Mouse (Mus musculus) MEL (cell line): ENCODE measurements around the gene Ddx59. TPM values are rescaled to one million over a fixed set of nuclear protein-coding genes. Genes with fewer than 3 reads are reported as not detected.

Source experiments
- DNase-seq: peaks from one replicate; pipeline ENCODE4 v3.0.0; 2011; ENCODE audit warnings: low read depth, low spot score
- H3K27ac ChIP-seq: 2 replicates; pipeline ENCODE4 v1.5.1; 2012; ENCODE audit warnings: low read depth, mild to moderate bottlenecking, control low read depth, low read length, moderate library complexity; ENCODE audit not compliant: control insufficient read depth
- H3K27me3 ChIP-seq, 2 experiments: fragments of 150-350 bp in 1 of 2; sonication (generic) in 1 of 2; 2 replicates each; pipeline ENCODE4 v1.6.1; 2012; ENCODE audit warnings: low read length in 2 of 2, mild to moderate bottlenecking in 2 of 2, improper control_type of control experiment in 1 of 2, moderate library complexity in 1 of 2; ENCODE audit not compliant: insufficient read depth in 2 of 2, control insufficient read depth in 1 of 2
- H3K36me3 ChIP-seq, 2 experiments: 2 replicates each; pipeline ENCODE4 v1.6.1; 2012 to 2014; ENCODE audit warnings: low read length in 2 of 2, improper control_type of control experiment in 1 of 2, inconsistent platforms in 1 of 2, mild to moderate bottlenecking in 1 of 2; ENCODE audit not compliant: insufficient read depth in 2 of 2, control insufficient read depth in 1 of 2
- H3K4me1 ChIP-seq, 2 experiments: fragments of 150-350 bp in 1 of 2; sonication (generic) in 1 of 2; 2 replicates each; pipeline ENCODE4 v1.6.1; 2012; ENCODE audit warnings: low read length in 2 of 2, improper control_type of control experiment in 1 of 2, mild to moderate bottlenecking in 1 of 2; ENCODE audit not compliant: insufficient read depth in 2 of 2, control insufficient read depth in 1 of 2
- H3K4me3 ChIP-seq, 2 experiments: fragments of 150-350 bp in 1 of 2; sonication (generic) in 1 of 2; 2 replicates each; pipeline ENCODE4 v1.5.1; 2012; ENCODE audit warnings: low read depth in 2 of 2, low read length in 2 of 2, mild to moderate bottlenecking in 2 of 2, moderate library complexity in 2 of 2, control low read depth in 1 of 2, improper control_type of control experiment in 1 of 2; ENCODE audit not compliant: control insufficient read depth in 1 of 2, insufficient read depth in 1 of 2
- H3K79me2 ChIP-seq: 2 replicates; pipeline ENCODE4 v1.6.1; 2012; ENCODE audit warnings: mild to moderate bottlenecking, low read length, moderate library complexity; ENCODE audit not compliant: control insufficient read depth, poor library complexity, insufficient read depth
- H3K9ac ChIP-seq: 2 replicates; pipeline ENCODE4 v1.6.1; 2012; ENCODE audit warnings: low read depth, mild to moderate bottlenecking, control low read depth, low read length, moderate library complexity; ENCODE audit not compliant: control insufficient read depth, poor library complexity, severe bottlenecking
- H3K9me3 ChIP-seq: fragments of 150-350 bp; sonication (generic); replicated peaks from 2 replicates; pipeline ENCODE4 v1.6.1; 2012; ENCODE audit warnings: mild to moderate bottlenecking, low read length, improper control_type of control experiment, moderate library complexity; ENCODE audit not compliant: insufficient read depth
- BHLHE40 ChIP-seq: IDR thresholded peaks from 2 replicates; pipeline ENCODE4 v1.6.1; 2012; ENCODE audit warnings: low read depth, mild to moderate bottlenecking, inconsistent platforms, low read length, improper control_type of control experiment, borderline replicate concordance
- CHD1 ChIP-seq: IDR thresholded peaks from 2 replicates; pipeline ENCODE4 v1.6.1; 2012; ENCODE audit warnings: low read depth, mild to moderate bottlenecking, inconsistent platforms, low read length, improper control_type of control experiment
- CHD2 ChIP-seq: IDR thresholded peaks from 2 replicates; pipeline ENCODE4 v1.6.1; 2011; ENCODE audit warnings: low read length, improper control_type of control experiment
- E2F4 ChIP-seq: IDR thresholded peaks from 2 replicates; pipeline ENCODE4 v1.6.1; 2011; ENCODE audit warnings: low read depth, low read length, improper control_type of control experiment, borderline replicate concordance
- ELF1 ChIP-seq: IDR thresholded peaks from 2 replicates; pipeline ENCODE4 v1.6.1; 2014; ENCODE audit warnings: low read depth, mild to moderate bottlenecking, inconsistent platforms, low read length, improper control_type of control experiment, moderate library complexity
- EP300 ChIP-seq, 2 experiments: IDR thresholded peaks; 2 replicates each; pipeline ENCODE4 v1.6.1; 2011; ENCODE audit warnings: improper control_type of control experiment in 2 of 2, low read length in 2 of 2, low read depth in 1 of 2, mild to moderate bottlenecking in 1 of 2
- GABPA ChIP-seq: IDR thresholded peaks from 2 replicates; pipeline ENCODE4 v1.6.1; 2012; ENCODE audit warnings: low read depth, mild to moderate bottlenecking, inconsistent platforms, low read length, improper control_type of control experiment, moderate library complexity
- GATA1 ChIP-seq: IDR thresholded peaks from 2 replicates; pipeline ENCODE4 v1.6.1; 2011; ENCODE audit warnings: low read depth, low read length, improper control_type of control experiment
- KAT2A ChIP-seq: conservative IDR thresholded peaks from 2 replicates; pipeline ENCODE4 v1.6.1; 2012; ENCODE audit warnings: low read depth, low read length, improper control_type of control experiment, inconsistent platforms
- MAFK ChIP-seq: IDR thresholded peaks from 2 replicates; pipeline ENCODE4 v1.6.1; 2011; ENCODE audit warnings: low read depth, mild to moderate bottlenecking, low read length, improper control_type of control experiment, borderline replicate concordance
- MAX ChIP-seq: IDR thresholded peaks from 2 replicates; pipeline ENCODE4 v1.6.1; 2011; ENCODE audit warnings: low read length, improper control_type of control experiment
- MEF2A ChIP-seq: IDR thresholded peaks from 2 replicates; pipeline ENCODE4 v1.6.1; 2014; ENCODE audit warnings: low read depth, mild to moderate bottlenecking, inconsistent platforms, low read length, improper control_type of control experiment; ENCODE audit not compliant: poor library complexity, insufficient replicate concordance, severe bottlenecking; ENCODE audit errors: extremely low read depth
- MXI1 ChIP-seq: IDR thresholded peaks from 2 replicates; pipeline ENCODE4 v1.6.1; 2011; ENCODE audit warnings: mild to moderate bottlenecking, low read depth, low read length, improper control_type of control experiment
- MYB ChIP-seq: IDR thresholded peaks from 2 replicates; pipeline ENCODE4 v1.6.1; 2011; ENCODE audit warnings: mild to moderate bottlenecking, low read depth, low read length, improper control_type of control experiment
- MYC ChIP-seq: IDR thresholded peaks from 2 replicates; pipeline ENCODE4 v1.6.1; 2011; ENCODE audit warnings: low read depth, mild to moderate bottlenecking, low read length, improper control_type of control experiment, moderate library complexity
- POLR2A ChIP-seq, 2 experiments: IDR thresholded peaks; 2 replicates each; pipeline ENCODE4 v1.6.1; 2011 to 2012; ENCODE audit warnings: low read length in 2 of 2, mild to moderate bottlenecking in 2 of 2, control low read depth in 1 of 2, improper control_type of control experiment in 1 of 2, low read depth in 1 of 2, moderate library complexity in 1 of 2; ENCODE audit not compliant: control insufficient read depth in 1 of 2, insufficient read depth in 1 of 2, poor library complexity in 1 of 2
- POLR2AphosphoS2 ChIP-seq: IDR thresholded peaks from 2 replicates; pipeline ENCODE4 v1.6.1; 2011; ENCODE audit warnings: low read length, improper control_type of control experiment
- TBP ChIP-seq: IDR thresholded peaks from 2 replicates; pipeline ENCODE4 v1.8.0; 2011; ENCODE audit warnings: low read depth, low read length, improper control_type of control experiment
- UBTF ChIP-seq: IDR thresholded peaks from 2 replicates; pipeline ENCODE4 v1.6.1; 2012; ENCODE audit warnings: low read depth, mild to moderate bottlenecking, inconsistent platforms, low read length, improper control_type of control experiment, moderate library complexity, borderline replicate concordance; ENCODE audit not compliant: insufficient read depth
- USF2 ChIP-seq, 2 experiments: IDR thresholded peaks; 2 replicates each; pipeline ENCODE4 v1.6.1; 2011 to 2012; ENCODE audit warnings: improper control_type of control experiment in 2 of 2, low read length in 2 of 2, borderline replicate concordance in 1 of 2, inconsistent platforms in 1 of 2, low read depth in 1 of 2, mild to moderate bottlenecking in 1 of 2; ENCODE audit not compliant: insufficient read depth in 1 of 2
- ZKSCAN1 ChIP-seq: IDR thresholded peaks from 2 replicates; pipeline ENCODE4 v1.6.1; 2012; ENCODE audit warnings: low read depth, mild to moderate bottlenecking, inconsistent platforms, low read length, improper control_type of control experiment, moderate library complexity
- ZMIZ1 ChIP-seq: IDR thresholded peaks from 2 replicates; pipeline ENCODE4 v1.6.1; 2012; ENCODE audit warnings: low read depth, mild to moderate bottlenecking, inconsistent platforms, low read length, improper control_type of control experiment, moderate library complexity
- polyA plus RNA-seq, 2 experiments: library from polyadenylated mRNA; stranded (reverse) in 1 of 2; unstranded in 1 of 2; fragments of >175 nt in 1 of 2; fragments of >200 nt in 1 of 2; gene quantifications; 2 replicates each; pipeline versions ENCODE4 v1.2.1 to v1.2.4; 2012; ENCODE audit warnings: low replicate concordance in 2 of 2, low read depth in 1 of 2; ENCODE audit not compliant: insufficient read length in 2 of 2, insufficient read depth in 1 of 2, missing spikeins in 1 of 2
- total RNA-seq: library from RNA; depleted of rRNA; stranded (reverse); fragments of 300-350 nt; gene quantifications from 2 replicates; pipeline ENCODE4 v1.2.3, GENCODE M21; 2012

The Ddx59 gene
- total and polyA plus RNA-seq, 3 experiments: 6.0 to 6.9 TPM; not detected in 1

- peaks cover 0 to 10% of the 10 kb centered on the region in 2 experiments; a peak in 3 of 4 replicates for H3K36me3 ChIP-seq
- no peak overlapping the region for H3K9ac ChIP-seq
- DNase-seq: peak; percentile 19
- peaks cover 6 to 23% of the 10 kb centered on the region in 2 experiments for H3K4me1 ChIP-seq
- no peak overlapping the region for H3K27ac ChIP-seq
- H3K4me3 ChIP-seq: no peak overlapping the region
- no peaks in the 10 kb centered on the region for H3K9me3 ChIP-seq
- H3K27me3 ChIP-seq: no peaks in the 10 kb centered on the region
- H3K79me2 ChIP-seq: no peaks in the 10 kb centered on the region
- peak; percentile 27; the same call in 1 of the 2 replicates for TF ChIP-seq MAX
- no peak for TF ChIP-seq USF2 (IDR thresholded peaks at IDR 0.05; ENCODE audit: borderline replicate concordance in 1 of 2, insufficient read depth in 1 of 2, low read depth in 1 of 2, low read length in 2 of 2)
These were observed 15.2 kb downstream of the Ddx59 start for GRCm38 (mm10) chr1:136430126-136430818.

GRCm38 (mm10) chr1:136440741-136441140 is 25.7 kb downstream of the Ddx59 start:
- H3K9me3 ChIP-seq: no peaks in the 10 kb centered on the region
- DNase-seq: no peak
- TF ChIP-seq KAT2A (no peak), MXI1 (no peak), ZMIZ1 (no peak), CHD2 (no peak), POLR2A (IDR thresholded peaks at IDR 0.05; ENCODE audit: control insufficient read depth in 1 of 2, insufficient read depth in 1 of 2, low read depth in 1 of 2, low read length in 2 of 2, poor library complexity in 1 of 2) (no peak), POLR2AphosphoS2 (no peak), UBTF (no peak), BHLHE40 (no peak), MYB (no peak), E2F4 (no peak), MAX (no peak), USF2 (IDR thresholded peaks at IDR 0.05; ENCODE audit: borderline replicate concordance in 1 of 2, insufficient read depth in 1 of 2, low read depth in 1 of 2, low read length in 2 of 2) (no peak), MYC (no peak), MAFK (no peak)
- no peaks in the 10 kb centered on the region for H3K79me2 ChIP-seq
- H3K4me1 ChIP-seq: peaks cover 6 to 24% of the 10 kb centered on the region in 2 experiments
- H3K9ac ChIP-seq: no peak overlapping the region
- no peaks in the 10 kb centered on the region for H3K27me3 ChIP-seq
- no peak overlapping the region for H3K27ac ChIP-seq
- peaks cover 0 to 23% of the 10 kb centered on the region in 2 experiments; a peak in 2 of 4 replicates for H3K36me3 ChIP-seq
- no peak overlapping the region for H3K4me3 ChIP-seq

GRCm38 (mm10) chr1:136442809-136443208 is 27.7 kb downstream of the Ddx59 start:
- Histone ChIP-seq H3K79me2 (no peaks in the 10 kb centered on the region), H3K4me3 (no peak overlapping the region), H3K27me3 (no peaks in the 10 kb centered on the region), H3K9me3 (no peaks in the 10 kb centered on the region), H3K9ac (no peak overlapping the region), H3K4me1 (peaks cover 11 to 37% of the 10 kb centered on the region in 2 experiments), H3K27ac (no peak overlapping the region), H3K36me3 (peaks cover 0 to 34% of the 10 kb centered on the region in 2 experiments; a peak in 2 of 4 replicates)
- no peak for TF ChIP-seq CHD2
- TF ChIP-seq GATA1: no peak
- TF ChIP-seq TBP: no peak
- no peak for TF ChIP-seq POLR2AphosphoS2
- TF ChIP-seq ZKSCAN1: no peak
- TF ChIP-seq BHLHE40: no peak
- no peak for TF ChIP-seq ELF1
- no peak for TF ChIP-seq GABPA
- no peak for TF ChIP-seq EP300 (IDR thresholded peaks at IDR 0.05; ENCODE audit: low read depth in 1 of 2, low read length in 2 of 2)
- TF ChIP-seq CHD1: no peak
- no peak for TF ChIP-seq MEF2A
- TF ChIP-seq MXI1: no peak
- no peak for DNase-seq
